Mouse (Mus musculus) intestine, embryonic 16.5 days (tissue): ENCODE data around the gene Rgs9. TPM values are rescaled to one million over a fixed set of nuclear protein-coding genes. Genes with fewer than 3 reads are reported as not detected.

Experiments
- polyA plus RNA-seq: library from polyadenylated mRNA; unstranded; fragments of >200 nt; fragmentation: Nextera tagmentation; extraction: Ambion mirVana; gene quantifications from 2 replicates; pipeline ENCODE4 v1.2.1, GENCODE M21; 2015

Rgs9 gene
- polyA plus RNA-seq, 1 experiment from 2014 or later: 3.5 TPM

Other genes starting within 250 kb of the Rgs9 start
- gene E030025P04Rik, start 153.8 kb downstream of the Rgs9 start, polyA plus RNA-seq: not detected in 2 replicates
- gene Gna13, start 64.7 kb upstream of the Rgs9 start, polyA plus RNA-seq: 36.1 and 39.6 TPM in 2 replicates
- not detected in 2 replicates for gene 9930022D16Rik, start 115.8 kb upstream of the Rgs9 start, polyA plus RNA-seq
- 35.9 and 39.1 TPM in 2 replicates for gene Amz2, start 127.8 kb upstream of the Rgs9 start, polyA plus RNA-seq
- gene Arsg, start 175.2 kb upstream of the Rgs9 start, polyA plus RNA-seq: 3.1 and 4.6 TPM in 2 replicates
- gene Slc16a6, start 175.5 kb upstream of the Rgs9 start, polyA plus RNA-seq: 26.6 and 33.9 TPM in 2 replicates